Mouse (Mus musculus) kidney, postnatal 0 days (tissue): ENCODE results near the gene L3mbtl1. TPM values are rescaled to one million over a fixed set of nuclear protein-coding genes. Genes with fewer than 3 reads are reported as not detected.

ENCODE experiments used
- ATAC-seq: fragments of 200-750 bp; cut with Nextera tagmentation; replicated peaks from 2 replicates; pipeline ENCODE4 v1.8.0; 2017; ENCODE audit warnings: low read depth, moderate number of reproducible peaks, moderate TSS enrichment, moderate library complexity; ENCODE audit not compliant: low FRiP score
- DNase-seq: peaks from one replicate; pipeline ENCODE4 v3.0.0-alpha.2; 2016; ENCODE audit warnings: low spot score
- H3K27ac ChIP-seq: fragments of 300-500 bp; sonication (generic); 2 replicates; pipeline ENCODE4 v1.5.1; 2014; ENCODE audit warnings: mild to moderate bottlenecking
- H3K27me3 ChIP-seq: fragments of 300-500 bp; sonication (generic); 2 replicates; pipeline ENCODE4 v1.6.1; 2014; ENCODE audit warnings: low read length, mixed read lengths; ENCODE audit not compliant: insufficient read depth
- H3K36me3 ChIP-seq: fragments of 300-500 bp; sonication (generic); 2 replicates; pipeline ENCODE4 v1.6.1; 2014; ENCODE audit warnings: low read length, mixed read lengths; ENCODE audit not compliant: insufficient read depth
- H3K4me1 ChIP-seq: fragments of 300-500 bp; sonication (generic); replicated peaks from 2 replicates; pipeline ENCODE4 v1.6.1; 2014; ENCODE audit warnings: antibody characterized with exemption, low read length, mixed read lengths; ENCODE audit not compliant: insufficient read depth
- H3K4me2 ChIP-seq: fragments of 300-500 bp; sonication (generic); 2 replicates; pipeline ENCODE4 v1.6.1; 2014; ENCODE audit warnings: mild to moderate bottlenecking, low read length, moderate library complexity, mixed read lengths
- H3K4me3 ChIP-seq: fragments of 300-500 bp; sonication (generic); replicated peaks from 2 replicates; pipeline ENCODE4 v1.5.1; 2014; ENCODE audit warnings: low read depth, low read length
- H3K9ac ChIP-seq: fragments of 300-500 bp; sonication (generic); 2 replicates; pipeline ENCODE4 v1.6.1; 2014; ENCODE audit warnings: low read depth, low read length
- H3K9me3 ChIP-seq: fragments of 300-500 bp; sonication (generic); replicated peaks from 2 replicates; pipeline ENCODE4 v1.6.1; 2016; ENCODE audit warnings: low read length, inconsistent platforms, mixed read lengths
- CTCF ChIP-seq: IDR thresholded peaks from 2 replicates; pipeline ENCODE4 v1.5.1; 2016; ENCODE audit warnings: antibody characterized with exemption, low read depth, mild to moderate bottlenecking, moderate library complexity
- WGBS: fragments of 180-500 bp; shearing (Covaris S2); extraction: QIAGEN DNeasy Blood & Tissue Kit; methylation state at CpG from one replicate; pipeline ENCODE4 v1.1.7; 2014; 5-methylcytosine and 5-hydroxymethylcytosine counted together
- polyA plus RNA-seq: library from polyadenylated mRNA; unstranded; fragments of >200 nt; fragmentation: Nextera tagmentation; extraction: Ambion mirVana; gene quantifications from 2 replicates; pipeline ENCODE4 v1.2.1, GENCODE M21; 2015

Gene L3mbtl1
- polyA plus RNA-seq, 1 experiment from 2014 or later = 0.12 TPM

DNA sequence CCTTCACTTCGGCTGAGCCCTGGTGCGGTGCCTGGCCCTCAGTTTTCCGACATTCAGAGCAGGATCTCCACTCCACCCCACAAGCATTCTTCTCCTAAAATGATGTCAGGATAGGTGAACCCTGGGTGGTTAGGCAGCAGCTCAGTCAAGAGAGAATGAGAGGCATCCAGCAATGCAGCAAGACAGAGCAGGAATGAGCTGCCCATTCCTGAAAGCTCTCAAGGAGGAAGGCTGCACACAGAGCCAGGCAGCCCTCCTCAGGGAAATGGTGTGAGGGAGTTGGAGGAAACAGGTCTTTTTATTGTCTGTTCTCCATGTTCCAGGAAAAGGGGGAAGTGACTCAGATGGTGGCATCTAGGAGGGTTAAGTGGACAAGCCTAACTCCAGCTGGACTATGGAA lies 43.5 kb downstream of the L3mbtl1 start:
- no peaks in the 10 kb centered on the region for H3K4me1 ChIP-seq
- no peak overlapping the region for H3K4me3 ChIP-seq
- H3K36me3 ChIP-seq = no peaks in the 10 kb centered on the region
- DNase-seq (no peak), ATAC-seq (peak; percentile 41; the same call in 1 of the 2 replicates)
- no peak overlapping the region for H3K4me2 ChIP-seq
- peak overlapping the region; percentile 70 for H3K27ac ChIP-seq
- no peaks in the 10 kb centered on the region for H3K9me3 ChIP-seq
- WGBS = 73% methylated on average over 3 of the region's 3 CpGs
- no peak overlapping the region for H3K9ac ChIP-seq
- no peaks in the 10 kb centered on the region for H3K27me3 ChIP-seq
- TF ChIP-seq CTCF = no peak

DNA sequence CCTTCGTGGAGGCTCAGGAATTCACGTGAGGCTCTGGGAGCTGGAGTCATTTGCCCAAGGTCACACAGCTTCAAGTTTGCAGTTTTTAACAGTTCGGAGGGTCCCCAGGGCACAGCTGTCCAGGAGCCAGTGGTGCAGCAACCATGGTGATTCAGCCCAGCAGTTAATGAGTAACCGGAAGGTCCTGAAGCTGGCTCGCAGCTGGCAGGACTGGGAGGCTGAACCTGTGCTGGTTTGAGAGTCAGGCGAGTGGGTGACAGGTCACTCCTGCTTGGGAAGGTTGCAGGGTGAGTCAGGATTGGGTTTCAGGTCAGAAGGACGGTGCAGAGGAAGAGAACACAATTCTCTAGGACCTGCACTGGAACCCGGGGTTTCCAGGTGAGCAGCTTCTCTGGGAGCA lies 43.9 kb downstream of the L3mbtl1 start, which contains the start of gene Sgk2:
Sgk2 (plus strand) TSS at position 113 of the 400 bp plus-strand sequence.
- Histone ChIP-seq H3K27ac (peak within 1 kb of the TSS; percentile 70), H3K27me3 (no peaks in the 10 kb centered on the region), H3K4me1 (no peaks in the 10 kb centered on the region), H3K9me3 (no peaks in the 10 kb centered on the region), H3K4me3 (no peak within 1 kb of the TSS), H3K9ac (no peak within 1 kb of the TSS), H3K4me2 (peak within 1 kb of the TSS; percentile 11; the same call in 1 of the 2 replicates), H3K36me3 (no peaks in the 10 kb centered on the region)
- TF ChIP-seq CTCF = no peak
- DNase-seq = peak; percentile 46
- WGBS = 26% methylated on average over 8 of the region's 8 CpGs
- ATAC-seq = peak; percentile 88

DNA sequence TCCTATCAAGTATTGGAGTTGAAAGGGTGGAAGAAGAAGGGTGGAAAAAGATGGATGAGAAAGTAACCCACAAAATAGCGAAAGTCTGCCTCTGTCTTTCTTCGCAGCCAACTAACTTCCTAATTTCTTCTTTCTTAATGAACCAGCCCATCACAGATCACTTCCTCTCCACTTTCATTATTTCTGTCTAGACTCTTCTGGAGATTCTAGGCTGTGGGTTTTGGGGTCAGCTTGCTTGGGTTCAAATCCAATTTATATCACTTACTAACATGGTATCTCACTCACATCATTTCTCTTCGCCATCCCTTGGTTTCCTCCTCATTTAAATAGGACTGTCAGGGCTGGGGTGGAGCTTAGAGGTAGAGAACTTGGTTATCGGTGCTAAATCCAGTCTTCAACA lies 45.0 kb downstream of the L3mbtl1 start:
- peak overlapping the region; percentile 11; the same call in 1 of the 2 replicates for H3K4me2 ChIP-seq
- H3K9ac ChIP-seq = no peak overlapping the region
- H3K27me3 ChIP-seq = no peaks in the 10 kb centered on the region
- DNase-seq (no peak), ATAC-seq (no peak)
- H3K9me3 ChIP-seq = no peaks in the 10 kb centered on the region
- no peaks in the 10 kb centered on the region for H3K4me1 ChIP-seq
- H3K36me3 ChIP-seq = no peaks in the 10 kb centered on the region
- WGBS = 83% methylated on average over 4 of the region's 4 CpGs
- H3K27ac ChIP-seq = no peak overlapping the region; the same call in 1 of the 2 replicates
- no peak overlapping the region for H3K4me3 ChIP-seq
- no peak for TF ChIP-seq CTCF

DNA sequence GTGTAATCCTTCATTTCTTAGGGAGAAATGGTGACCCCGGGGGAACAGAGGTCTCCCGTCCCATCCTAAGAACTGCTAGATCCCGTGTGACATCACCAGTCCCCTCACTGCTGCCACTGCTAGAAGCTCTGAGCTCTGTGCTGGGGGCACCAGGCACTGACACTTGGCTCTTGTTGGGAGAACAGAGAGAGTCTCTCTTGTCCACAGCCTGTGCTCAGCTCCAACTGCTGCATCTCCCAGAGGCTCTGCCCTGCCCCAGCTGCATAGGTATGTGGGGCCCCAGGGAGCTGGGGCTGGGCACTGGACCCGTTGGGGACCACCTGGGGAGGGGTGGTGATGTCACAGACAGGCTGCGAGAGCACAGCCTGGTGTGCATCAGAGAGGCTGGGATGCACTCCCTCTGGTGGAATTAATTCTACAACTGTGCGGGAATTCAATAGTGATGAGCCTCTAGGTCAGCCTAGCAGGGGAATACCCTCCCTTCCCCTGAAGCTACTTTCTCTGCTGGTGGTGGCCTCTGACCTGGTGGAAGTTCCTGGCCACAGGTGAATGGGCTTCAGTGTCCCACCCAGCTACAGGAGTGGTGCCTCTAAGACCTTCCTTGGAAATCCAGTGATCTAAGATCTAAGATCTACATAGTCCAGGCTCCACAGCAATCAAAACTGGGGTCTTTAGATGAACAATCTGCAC lies 48.3 kb downstream of the L3mbtl1 start:
- no peaks in the 10 kb centered on the region for H3K9me3 ChIP-seq
- 41% methylated on average over 6 of the region's 6 CpGs for WGBS
- peak; percentile 40 for TF ChIP-seq CTCF
- peak overlapping the region; percentile 62; the same call in 1 of the 2 replicates for H3K27ac ChIP-seq
- peak; percentile 44 for ATAC-seq
- no peaks in the 10 kb centered on the region for H3K27me3 ChIP-seq
- no peak for DNase-seq
- H3K4me1 ChIP-seq = no peaks in the 10 kb centered on the region
- H3K36me3 ChIP-seq = no peaks in the 10 kb centered on the region
- H3K4me2 ChIP-seq = no peak overlapping the region
- H3K9ac ChIP-seq = no peak overlapping the region
- no peak overlapping the region for H3K4me3 ChIP-seq

DNA sequence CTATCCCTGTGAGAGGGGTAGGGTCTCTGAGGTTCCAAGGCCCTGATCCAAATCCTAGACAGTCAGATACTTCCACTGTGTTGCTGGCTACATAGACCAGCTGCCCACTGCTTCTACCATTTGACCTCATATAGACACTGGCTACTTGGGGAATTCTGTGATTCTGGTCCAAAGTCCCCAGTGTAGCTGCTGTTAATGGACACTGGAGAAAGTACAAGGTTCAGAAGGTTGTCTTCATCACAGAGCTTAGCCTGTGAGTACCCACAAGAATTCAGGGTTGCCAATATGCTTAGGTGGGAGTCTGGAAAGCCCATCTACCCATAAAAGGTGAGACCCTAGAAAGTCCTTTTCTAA lies 48.8 kb downstream of the L3mbtl1 start:
- H3K4me2 ChIP-seq = no peak overlapping the region
- H3K9ac ChIP-seq = no peak overlapping the region
- no peak for TF ChIP-seq CTCF
- no peaks in the 10 kb centered on the region for H3K4me1 ChIP-seq
- no peaks in the 10 kb centered on the region for H3K36me3 ChIP-seq
- ATAC-seq (peak; percentile 71), DNase-seq (no peak)
- no peaks in the 10 kb centered on the region for H3K27me3 ChIP-seq
- H3K4me3 ChIP-seq = no peak overlapping the region
- peak overlapping the region; percentile 32; the same call in 1 of the 2 replicates for H3K27ac ChIP-seq
- H3K9me3 ChIP-seq = no peaks in the 10 kb centered on the region

DNA sequence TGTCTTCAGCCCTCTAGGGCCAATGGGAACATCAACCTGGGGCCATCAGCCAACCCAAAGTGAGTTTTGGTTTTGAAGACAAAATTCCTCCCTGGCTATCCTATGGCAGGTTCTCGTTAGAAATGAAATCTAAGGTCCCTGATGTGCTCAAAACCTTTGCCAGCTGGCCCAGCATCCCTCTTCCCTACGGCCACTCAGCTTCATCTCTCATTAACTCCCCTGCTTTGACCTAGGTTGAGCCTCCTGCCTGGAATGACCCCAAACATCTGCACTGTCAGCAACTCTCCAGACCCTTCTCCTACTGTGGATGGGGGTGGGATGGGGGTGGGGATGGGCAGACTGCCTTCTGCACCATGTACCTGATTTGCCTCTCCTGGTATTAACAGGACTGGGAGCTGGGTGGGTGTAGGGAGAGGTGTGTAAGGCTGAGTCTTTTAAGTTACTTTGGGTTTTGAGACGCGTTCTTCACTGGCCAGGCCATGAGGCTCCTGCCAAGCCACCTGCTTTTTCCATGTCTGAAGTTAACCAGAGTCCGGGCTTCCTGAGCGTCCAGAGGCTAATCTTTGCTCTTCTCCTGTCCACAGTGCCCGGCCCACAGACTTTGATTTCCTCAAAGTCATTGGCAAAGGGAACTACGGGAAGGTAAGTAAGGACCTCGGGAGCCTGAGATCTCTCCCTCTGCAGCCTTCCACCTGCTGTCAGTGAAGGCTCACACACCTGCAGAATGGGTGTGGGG lies 50.8 kb downstream of the L3mbtl1 start:
- no peak overlapping the region for H3K9ac ChIP-seq
- H3K4me1 ChIP-seq = no peaks in the 10 kb centered on the region
- no peak overlapping the region for H3K4me2 ChIP-seq
- H3K9me3 ChIP-seq = no peaks in the 10 kb centered on the region
- H3K27ac ChIP-seq = no peak overlapping the region
- no peaks in the 10 kb centered on the region for H3K36me3 ChIP-seq
- ATAC-seq (no peak), DNase-seq (no peak)
- no peaks in the 10 kb centered on the region for H3K27me3 ChIP-seq
- H3K4me3 ChIP-seq = no peak overlapping the region
- WGBS = 75% methylated on average over 9 of the region's 9 CpGs
- no peak for TF ChIP-seq CTCF
